Mouse (Mus musculus) ES-E14 (cell line): ENCODE measurements around the gene Zscan10. TPM values are rescaled to one million over a fixed set of nuclear protein-coding genes. Genes with fewer than 3 reads are reported as not detected.

ENCODE experiments used
- DNase-seq: peaks from one replicate; pipeline ENCODE4 v3.0.0-alpha.2; 2013; ENCODE audit warnings: low read depth, low spot score
- H3K27ac ChIP-seq: 2 replicates; pipeline ENCODE4 v1.5.1; 2012; ENCODE audit warnings: low read depth, mild to moderate bottlenecking, low read length, moderate library complexity, mixed read lengths; ENCODE audit not compliant: poor library complexity, insufficient read depth, severe bottlenecking
- H3K36me3 ChIP-seq: 2 replicates; pipeline ENCODE4 v1.6.1; 2012; ENCODE audit warnings: mild to moderate bottlenecking, low read length, moderate library complexity, mixed read lengths; ENCODE audit not compliant: control insufficient read depth, poor library complexity, insufficient read depth, severe bottlenecking
- H3K4me1 ChIP-seq, 2 experiments: fragments of 150-350 bp in 1 of 2; sonication (generic) in 1 of 2; 2 replicates each; pipeline ENCODE4 v1.6.1; 2012; ENCODE audit warnings: low read length in 2 of 2, mild to moderate bottlenecking in 1 of 2, mixed read lengths in 1 of 2; ENCODE audit not compliant: control insufficient read depth in 2 of 2, insufficient read depth in 2 of 2, poor library complexity in 1 of 2
- H3K4me3 ChIP-seq, 2 experiments: fragments of 150-350 bp in 1 of 2; sonication (generic) in 1 of 2; 2 replicates each; pipeline ENCODE4 v1.5.1; 2012; ENCODE audit warnings: low read length in 2 of 2, low read depth in 1 of 2, mild to moderate bottlenecking in 1 of 2, mixed read lengths in 1 of 2; ENCODE audit not compliant: insufficient read depth in 1 of 2, poor library complexity in 1 of 2, severe bottlenecking in 1 of 2
- H3K9ac ChIP-seq: 2 replicates; pipeline ENCODE4 v1.6.1; 2012; ENCODE audit warnings: low read depth, mild to moderate bottlenecking, low read length, mixed read lengths; ENCODE audit not compliant: poor library complexity, insufficient read depth, severe bottlenecking
- H3K9me3 ChIP-seq: fragments of 150-350 bp; sonication (generic); 2 replicates; pipeline ENCODE4 v1.6.1; 2012; ENCODE audit warnings: low read depth, mild to moderate bottlenecking, low read length; ENCODE audit not compliant: control insufficient read depth, insufficient read depth
- CHD2 ChIP-seq: IDR thresholded peaks from 2 replicates; pipeline ENCODE4 v1.6.1; 2014; ENCODE audit warnings: mild to moderate bottlenecking, low read depth, low read length, inconsistent platforms
- HCFC1 ChIP-seq: IDR thresholded peaks from 2 replicates; pipeline ENCODE4 v1.6.1; 2012; ENCODE audit warnings: low read length, inconsistent platforms, borderline replicate concordance; ENCODE audit not compliant: insufficient read depth
- MAFK ChIP-seq: IDR thresholded peaks from 2 replicates; pipeline ENCODE4 v1.6.1; 2014; ENCODE audit warnings: mild to moderate bottlenecking, low read depth, low read length, inconsistent platforms; ENCODE audit not compliant: insufficient read depth
- ZC3H11A ChIP-seq: IDR thresholded peaks from 2 replicates; pipeline ENCODE4 v1.6.1; 2012; ENCODE audit warnings: low read depth, mild to moderate bottlenecking, inconsistent platforms, low read length, borderline replicate concordance
- ZNF384 ChIP-seq: IDR thresholded peaks from 2 replicates; pipeline ENCODE4 v1.6.1; 2012; ENCODE audit warnings: low read depth, low read length, inconsistent platforms
- in situ Hi-C, 2 experiments: fragments of 600-800 bp; cut with MboI; formaldehyde crosslinking; loops; one replicate each; pipeline ENCODE4 v1.15.1; 2025; ENCODE audit warnings: low sequenced_read_pairs in 2 of 2, inconsistent platforms in 1 of 2; ENCODE audit not compliant: unreplicated experiment in 2 of 2
- total RNA-seq: library from RNA; depleted of rRNA; stranded (reverse); fragments of 300-350 nt; gene quantifications from 2 replicates; pipeline ENCODE4 v1.2.3, GENCODE M21; 2012

Gene Zscan10
- total RNA-seq, 1 experiment = 62.5 TPM

GRCm38 (mm10) chr17:23599605-23600063 is 1.0 kb upstream of the Zscan10 start:
- Histone ChIP-seq H3K4me3 (peak overlapping the region; percentile 81 to 92), H3K4me1 (peaks cover 9 to 10% of the 10 kb centered on the region in 2 experiments), H3K27ac (peak overlapping the region; percentile 100), H3K9me3 (no peaks in the 10 kb centered on the region), H3K9ac (peak overlapping the region; percentile 96), H3K36me3 (peaks cover 7% of the 10 kb centered on the region)
- DNase-seq = peak; percentile 57
- in situ Hi-C loops = no loop called here
- TF ChIP-seq MAFK (no peak), HCFC1 (no peak), ZNF384 (no peak)

- Histone ChIP-seq H3K4me3 (peak overlapping the region; percentile 81 to 92), H3K27ac (peak overlapping the region; percentile 100), H3K4me1 (peaks cover 9 to 11% of the 10 kb centered on the region in 2 experiments), H3K9me3 (no peaks in the 10 kb centered on the region), H3K9ac (peak overlapping the region; percentile 88), H3K36me3 (peaks cover 22% of the 10 kb centered on the region)
- DNase-seq = no peak
- in situ Hi-C loops = no loop called here
- TF ChIP-seq HCFC1 (no peak), ZNF384 (no peak), CHD2 (no peak), ZC3H11A (no peak), MAFK (no peak)
Observed at GRCm38 (mm10) chr17:23601836-23602585, 1.4 kb downstream of the Zscan10 start.

- DNase-seq = no peak
- Histone ChIP-seq H3K9ac (peak overlapping the region; percentile 67; the same call in 1 of the 2 replicates), H3K27ac (peak overlapping the region; percentile 100; the same call in 1 of the 2 replicates), H3K9me3 (no peaks in the 10 kb centered on the region), H3K4me3 (peak overlapping the region; percentile 81 to 92), H3K36me3 (peaks cover 31% of the 10 kb centered on the region), H3K4me1 (peaks cover 7 to 9% of the 10 kb centered on the region in 2 experiments; a peak in 3 of 4 replicates)
- TF ChIP-seq MAFK = no peak
- TF ChIP-seq CHD2 = no peak
- TF ChIP-seq ZNF384 = no peak
- TF ChIP-seq HCFC1 = no peak
- no peak for TF ChIP-seq ZC3H11A
- in situ Hi-C loops = no loop called here
Observed at GRCm38 (mm10) chr17:23603077-23603476, 2.4 kb downstream of the Zscan10 start.

GRCm38 (mm10) chr17:23603542-23603941 is 2.9 kb downstream of the Zscan10 start:
- H3K9me3 ChIP-seq = no peaks in the 10 kb centered on the region
- peak overlapping the region; percentile 53; the same call in 1 of the 2 replicates for H3K27ac ChIP-seq
- 0 out of 2 replicates have a peak, but pooled peaks have one; percentile 19 for TF ChIP-seq ZC3H11A
- TF ChIP-seq CHD2 = no peak
- 0 out of 2 replicates have a peak, but pooled peaks have one; percentile 8 for TF ChIP-seq ZNF384
- peak; percentile 75 for DNase-seq
- H3K4me3 ChIP-seq = peak overlapping the region; percentile 25 to 92; a peak in 3 of 4 replicates
- H3K36me3 ChIP-seq = peaks cover 34% of the 10 kb centered on the region
- H3K9ac ChIP-seq = peak overlapping the region; percentile 27; the same call in 1 of the 2 replicates
- peaks cover 7 to 9% of the 10 kb centered on the region in 2 experiments; a peak in 3 of 4 replicates for H3K4me1 ChIP-seq
- in situ Hi-C loops = no loop called here
